Mouse (Mus musculus) neutrophil, adult 65 days (primary cell): ENCODE data around the gene Wwox. TPM values are rescaled to one million over a fixed set of nuclear protein-coding genes. Genes with fewer than 3 reads are reported as not detected.

Experiments used
- total RNA-seq: library from RNA; stranded (reverse); gene quantifications from 2 replicates; pipeline ENCODE4 v1.2.4, GENCODE M21; 2023

The Wwox gene
- total RNA-seq = 7.6 and 15.3 TPM in 2 replicates

DNA sequence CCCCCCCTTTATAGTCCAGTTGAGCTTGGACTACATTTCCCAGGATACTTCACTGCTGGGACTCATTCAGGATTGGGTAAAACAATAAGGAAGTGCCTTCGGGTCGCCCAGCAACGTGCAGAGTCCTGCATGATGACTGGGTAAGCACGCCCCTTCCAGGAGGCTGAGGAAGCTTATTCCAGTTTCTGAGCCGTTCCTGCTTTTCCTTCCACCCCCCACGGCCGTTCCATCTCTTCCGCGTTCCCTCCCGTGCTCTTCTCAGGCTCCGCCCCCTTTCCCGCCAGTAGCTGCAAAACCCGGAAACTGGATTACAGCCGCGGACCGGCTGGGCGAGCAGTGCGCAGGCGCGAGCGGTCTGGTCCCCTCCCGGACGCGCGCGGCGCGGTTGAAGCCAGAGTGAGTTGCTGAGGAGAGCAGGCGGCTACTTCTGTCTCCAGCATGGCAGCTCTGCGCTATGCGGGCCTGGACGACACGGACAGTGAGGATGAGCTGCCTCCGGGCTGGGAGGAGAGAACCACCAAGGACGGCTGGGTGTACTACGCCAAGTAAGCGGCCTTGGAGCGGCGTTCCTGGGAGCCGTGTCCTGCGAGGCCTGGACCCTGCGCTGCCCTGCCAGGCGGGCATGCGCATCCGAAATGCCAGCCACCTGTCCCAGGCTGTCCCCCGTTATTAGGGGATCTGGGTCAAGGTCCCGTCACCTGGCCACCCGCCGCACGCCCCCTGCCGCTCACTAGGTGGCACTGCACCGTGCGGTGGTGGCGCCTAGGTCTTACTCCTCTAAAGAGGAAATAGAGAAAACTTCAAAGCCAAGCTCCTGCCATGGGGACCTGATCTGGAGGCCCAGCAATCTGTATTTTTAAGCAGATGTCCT lies at the start of gene Wwox:
Wwox (plus strand) TSS at position 322 of the 871 bp plus-strand sequence.

DNA sequence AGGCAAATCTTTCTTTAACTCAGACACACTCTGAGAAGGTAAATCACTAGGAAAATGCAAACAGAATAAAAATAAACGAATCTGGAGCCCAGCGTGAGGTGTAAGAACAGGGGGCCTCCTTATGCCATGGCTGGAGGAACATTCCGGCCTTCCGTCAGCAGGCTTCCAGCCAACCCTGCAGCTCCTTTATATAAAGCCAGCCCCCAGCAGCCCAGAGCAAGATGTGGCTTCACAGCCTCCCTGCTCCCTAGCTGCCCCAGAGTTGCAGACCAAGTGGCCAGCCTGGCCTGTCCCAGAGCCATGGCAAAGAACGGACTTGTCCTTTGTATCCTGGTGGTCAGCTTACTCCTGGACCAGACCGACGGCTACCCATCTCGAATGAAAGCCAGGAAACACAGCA lies 21.7 kb upstream of the Wwox start, which contains the start of gene Clec3a:
Clec3a (plus strand) TSS at position 301 of the 400 bp plus-strand sequence.

Other genes starting within 250 kb of the Wwox start
- gene Vat1l, start 234.0 kb upstream of the Wwox start, total RNA-seq = not detected in 2 replicates
- not detected in 2 replicates for gene Clec3a, start 21.6 kb upstream of the Wwox start, total RNA-seq